ENCODE assay signal across 8 mouse cellular contexts in the genomic region with DNA sequence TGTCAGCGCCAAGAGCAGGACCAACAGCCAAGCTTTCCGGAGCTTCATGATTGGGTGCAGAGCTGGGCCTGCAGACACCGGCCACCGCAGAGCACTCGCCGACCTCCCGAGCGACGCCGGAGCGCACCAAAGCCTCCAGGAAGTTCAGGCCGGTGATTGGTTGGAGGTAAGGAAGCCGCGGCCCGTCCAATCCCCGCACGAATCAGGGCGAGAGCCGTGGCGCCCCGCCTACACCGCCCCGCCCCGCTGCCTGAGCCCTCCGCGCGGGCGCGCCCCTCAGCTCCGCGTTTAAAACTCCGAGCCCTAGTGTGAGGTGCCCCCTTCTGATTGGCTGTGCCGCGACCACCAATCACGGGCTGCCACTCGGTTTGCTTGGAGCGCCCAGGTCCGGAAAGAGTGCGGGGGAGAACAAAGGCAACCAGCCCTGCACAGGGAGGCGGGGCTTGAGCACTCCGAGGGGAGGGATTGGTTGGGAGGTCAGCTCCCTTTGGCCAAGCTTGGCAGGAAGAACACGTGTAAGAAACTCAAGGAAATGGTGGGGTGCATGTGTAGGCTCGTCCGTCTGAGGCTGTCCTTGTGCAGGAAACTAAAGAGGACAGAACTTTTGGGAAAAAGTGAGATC. TPM values are rescaled to one million over a fixed set of nuclear protein-coding genes. Genes with fewer than 3 reads are reported as not detected.
DNase-seq lines count a peak whose midpoint lies in the region; ATAC-seq and TF ChIP-seq lines count a peak whose summit lies in the region.

TSS of gene Pdia4 (minus strand) at position 174 of the 622 bp plus-strand sequence.

- DNase-seq in G1E (ENCODE audit: low spot score), result peak; percentile 99
- peak; percentile 98 for DNase-seq in cerebellum, adult 18-20 months
- peak; percentile 96 to 97 for DNase-seq in heart, postnatal 36 days
- peak; percentile 98 to 99 for DNase-seq in layer of hippocampus, adult 2 months (ENCODE audit: low spot score in 2 of 2)
- peak; percentile 99 for DNase-seq in lung, embryonic 14.5 days
- DNase-seq in thymus, adult 2 months, result peak; percentile 98

- peak; percentile 96 for ATAC-seq in G1E (ENCODE audit: extremely low read depth, insufficient number of reproducible peaks, low FRiP score, poor library complexity, severe bottlenecking)
- peak; percentile 99 for ATAC-seq in forebrain, embryonic 16.5 days
- ATAC-seq in lung, embryonic 14.5 days (ENCODE audit: insufficient read depth), result peak; percentile 99

- H3K36me3 ChIP-seq in G1E (replicated peaks), result peaks cover 23% of the 10 kb centered on the region
- peaks cover 2% of the 10 kb centered on the region for H3K36me3 ChIP-seq in forebrain, embryonic 16.5 days (ENCODE audit: control insufficient read depth, insufficient read depth)
- peaks cover 7% of the 10 kb centered on the region; the same call in 1 of the 2 replicates for H3K36me3 ChIP-seq in lung, embryonic 14.5 days (ENCODE audit: insufficient read depth)
- H3K36me3 ChIP-seq in thymus, adult 2 months (ENCODE audit: control insufficient read depth, insufficient read depth, low read length), result no peaks in the 10 kb centered on the region

- H3K9ac ChIP-seq in forebrain, embryonic 16.5 days (replicated peaks; ENCODE audit: low read depth, low read length), result peak within 1 kb of the TSS; percentile 86
- H3K9ac ChIP-seq in lung, embryonic 14.5 days, result peak within 1 kb of the TSS; percentile 96

- no peaks in the 10 kb centered on the region for H3K27me3 ChIP-seq in G1E (ENCODE audit: insufficient read depth, low read length)
- H3K27me3 ChIP-seq in forebrain, embryonic 16.5 days (replicated peaks; ENCODE audit: control insufficient read depth, insufficient read depth, low read length), result no peaks in the 10 kb centered on the region
- no peaks in the 10 kb centered on the region for H3K27me3 ChIP-seq in lung, embryonic 14.5 days (ENCODE audit: insufficient read depth, low read length)
- H3K27me3 ChIP-seq in thymus, adult 2 months (ENCODE audit: control insufficient read depth, insufficient read depth, low read length), result no peaks in the 10 kb centered on the region

- peak within 1 kb of the TSS; percentile 82 for H3K4me2 ChIP-seq in forebrain, embryonic 16.5 days (ENCODE audit: low read length)
- peak within 1 kb of the TSS; percentile 96 for H3K4me2 ChIP-seq in lung, embryonic 14.5 days

- H3K4me3 ChIP-seq in G1E (ENCODE audit: low read depth, low read length), result peak within 1 kb of the TSS; percentile 85
- H3K4me3 ChIP-seq in forebrain, embryonic 16.5 days (replicated peaks; ENCODE audit: low read length), result peak within 1 kb of the TSS; percentile 89
- peak within 1 kb of the TSS; percentile 79 for H3K4me3 ChIP-seq in layer of hippocampus, adult 2 months
- peak within 1 kb of the TSS; percentile 81 for H3K4me3 ChIP-seq in lung, embryonic 14.5 days (ENCODE audit: low read depth, low read length)
- peak within 1 kb of the TSS; percentile 73 for H3K4me3 ChIP-seq in olfactory bulb, adult 2 months (ENCODE audit: insufficient read depth, low read depth, low read length)
- peak within 1 kb of the TSS; percentile 80 for H3K4me3 ChIP-seq in thymus, adult 2 months (ENCODE audit: control insufficient read depth, insufficient read depth, low read length)

- H3K4me1 ChIP-seq in G1E (ENCODE audit: insufficient read depth, low read depth, low read length), result peaks cover 23% of the 10 kb centered on the region
- H3K4me1 ChIP-seq in forebrain, embryonic 16.5 days (replicated peaks; ENCODE audit: control insufficient read depth, insufficient read depth, low read length), result peaks cover 29% of the 10 kb centered on the region
- H3K4me1 ChIP-seq in lung, embryonic 14.5 days (ENCODE audit: insufficient read depth), result peaks cover 21% of the 10 kb centered on the region
- no peaks in the 10 kb centered on the region for H3K4me1 ChIP-seq in olfactory bulb, adult 2 months (ENCODE audit: control insufficient read depth, insufficient read depth, low read length)
- H3K4me1 ChIP-seq in thymus, adult 2 months (replicated peaks; ENCODE audit: control insufficient read depth, insufficient read depth, low read length), result peaks cover 4% of the 10 kb centered on the region

- H3K27ac ChIP-seq in forebrain, embryonic 16.5 days (ENCODE audit: low read length), result peak within 1 kb of the TSS; percentile 89
- peak within 1 kb of the TSS; percentile 86 for H3K27ac ChIP-seq in layer of hippocampus, adult 2 months
- H3K27ac ChIP-seq in lung, embryonic 14.5 days (ENCODE audit: low read depth), result peak within 1 kb of the TSS; percentile 98
- peak within 1 kb of the TSS; percentile 5; the same call in 1 of the 2 replicates for H3K27ac ChIP-seq in olfactory bulb, adult 2 months (ENCODE audit: insufficient read depth, low read depth, low read length)
- H3K27ac ChIP-seq in thymus, adult 2 months (ENCODE audit: control insufficient read depth, insufficient read depth, low read length), result peak within 1 kb of the TSS; percentile 86

- TF ChIP-seq CTCF in G1E (IDR thresholded peaks at IDR 0.05; ENCODE audit: low read depth, low read length), result no peak
- no peak for TF ChIP-seq CTCF in layer of hippocampus, adult 2 months (conservative IDR thresholded peaks at IDR 0.05)
- TF ChIP-seq CTCF in lung, embryonic 14.5 days (IDR thresholded peaks at IDR 0.05; ENCODE audit: low read depth), result no peak
- TF ChIP-seq CTCF in olfactory bulb, adult 2 months (IDR thresholded peaks at IDR 0.05; ENCODE audit: insufficient read depth, low read depth, low read length), result no peak
- peak; percentile 53; the same call in 1 of the 2 replicates for TF ChIP-seq CTCF in thymus, adult 2 months (IDR thresholded peaks at IDR 0.05; ENCODE audit: borderline replicate concordance, control insufficient read depth, extremely low read depth, insufficient read depth, low read length, poor library complexity)

- under 1% methylated on average over 44 of the region's 44 CpGs for WGBS in forebrain, embryonic 16.5 days
- WGBS in lung, embryonic 14.5 days, result under 1% methylated on average over 43 of the region's 44 CpGs
- under 1% methylated on average over 44 of the region's 44 CpGs for WGBS in olfactory bulb, adult 2 months
- WGBS in thymus, adult 2 months, result under 1% methylated on average over 42 of the region's 44 CpGs

- no peaks in the 10 kb centered on the region for H3K9me3 ChIP-seq in G1E (replicated peaks)
- no peaks in the 10 kb centered on the region for H3K9me3 ChIP-seq in forebrain, embryonic 16.5 days (ENCODE audit: control insufficient read depth, low read length)
- no peaks in the 10 kb centered on the region for H3K9me3 ChIP-seq in lung, embryonic 14.5 days (ENCODE audit: low read depth, low read length)

- TF ChIP-seq POLR2A in olfactory bulb, adult 2 months (IDR thresholded peaks at IDR 0.05; ENCODE audit: insufficient read depth, low read depth, low read length), result peak; percentile 58; the same call in 1 of the 2 replicates
- peak; percentile 64 for TF ChIP-seq POLR2A in thymus, adult 2 months (IDR thresholded peaks at IDR 0.05; ENCODE audit: control insufficient read depth, extremely low read depth, insufficient read depth, low read length, poor library complexity)

- intact Hi-C loops in heart, postnatal 36 days (cut with DNase I), result no loop called here

RNA-seq across cellular contexts. Expression of gene Pdia4, which starts in this region (rescaled TPM):
- total RNA-seq in G1E (2014; fragmentation: Nextera tagmentation) (46.6 and 55.0 TPM in 2 replicates), G1E (2017) (95.8 and 96.7 TPM in 2 replicates)
- 4.0 and 5.0 TPM in 2 replicates for polyA plus RNA-seq in G1E (2012)
- polyA plus RNA-seq in forebrain, embryonic 16.5 days (2015; fragmentation: Nextera tagmentation; extraction: Ambion mirVana), result 150 and 166 TPM in 2 replicates
- 10 to 100 TPM; 38.4 to 50.1 TPM for total RNA-seq in heart, postnatal 36 days (2021)
- 10 to 100 TPM; 58.2 to 62.5 TPM for total RNA-seq in layer of hippocampus, adult 2 months (2021)
- polyA plus RNA-seq in lung, embryonic 14.5 days (2014; fragmentation: Nextera tagmentation; extraction: Ambion mirVana), result 372 and 376 TPM in 2 replicates
- not detected in 2 replicates for polyA plus RNA-seq in olfactory bulb, adult 2 months (2012; ENCODE audit: insufficient read depth, insufficient read length, low replicate concordance, missing spikeins)
- polyA plus RNA-seq in thymus, adult 2 months (2012; rRNA removed), result 24.7 and 25.4 TPM in 2 replicates

Comparison
In these comparisons a context has a peak if more than half of its experiments do, and no peak if none do; other contexts are left out.
1. Peak in every context shown above with its lines: DNase-seq, ATAC-seq, H3K4me3 ChIP-seq and H3K27ac ChIP-seq.
2. H3K27ac ChIP-seq: peak in every context shown above with its lines; median percentile 98 in lung, embryonic 14.5 days; 89 in forebrain, embryonic 16.5 days; 86 in layer of hippocampus, adult 2 months; 86 in thymus, adult 2 months; 5 in olfactory bulb, adult 2 months.